Mouse (Mus musculus): ENCODE results near the gene Prpf4.

- TF ChIP-seq ZC3H11A (IDR thresholded peaks at IDR 0.05; ENCODE audit: borderline replicate concordance, low read depth, low read length) (no peak), ZNF384 (IDR thresholded peaks at IDR 0.05; ENCODE audit: low read depth, low read length) (no peak), MAFK (IDR thresholded peaks at IDR 0.05; ENCODE audit: insufficient read depth, low read depth, low read length) (no peak), CHD2 (IDR thresholded peaks at IDR 0.05; ENCODE audit: low read depth, low read length) (no peak), HCFC1 (IDR thresholded peaks at IDR 0.05; ENCODE audit: borderline replicate concordance, insufficient read depth, low read length) (no peak)
Observed at GRCm38 (mm10) chr4:62440544-62440943, 31.9 kb downstream of the Prpf4 start.
